Mouse (Mus musculus): ENCODE data around the gene A730061H03Rik.

- TF ChIP-seq CTCF (IDR thresholded peaks at IDR 0.05; ENCODE audit: low read depth, low read length) = no peak
- no peak for TF ChIP-seq POLR2A (IDR thresholded peaks at IDR 0.05; ENCODE audit: extremely low read depth, insufficient read depth, low read length)
Measured at GRCm38 (mm10) chr14:55571760-55572159, 11.6 kb upstream of the A730061H03Rik start.

Measured in liver, adult 2 months (tissue).